Mouse (Mus musculus): ENCODE measurements around the gene Lrmda. TPM values are rescaled to one million over a fixed set of nuclear protein-coding genes. Genes with fewer than 3 reads are reported as not detected.

Lrmda gene
- polyA plus RNA-seq, 1 experiment from 2014 or later = 0.23 TPM

GRCm38 (mm10) chr14:22073385-22073784 lies 53.9 kb downstream of the Lrmda start:
- Histone ChIP-seq H3K27me3 (ENCODE audit: control insufficient read depth, insufficient read depth, low read length) (peaks cover 11% of the 10 kb centered on the region; the same call in 1 of the 2 replicates), H3K9ac (ENCODE audit: low read length) (no peak overlapping the region), H3K36me3 (ENCODE audit: control insufficient read depth, insufficient read depth, low read length) (no peaks in the 10 kb centered on the region), H3K27ac (ENCODE audit: low read depth, low read length) (no peak overlapping the region), H3K9me3 (ENCODE audit: control insufficient read depth, low read length) (no peaks in the 10 kb centered on the region), H3K4me3 (ENCODE audit: low read depth, low read length) (no peak overlapping the region), H3K4me2 (no peak overlapping the region), H3K4me1 (ENCODE audit: control insufficient read depth, insufficient read depth, low read length) (peaks cover 6% of the 10 kb centered on the region)
- ATAC-seq (ENCODE audit: low FRiP score) (no peak), DNase-seq (ENCODE audit: low spot score, missing footprints) (no peak)
- 83% methylated on average over 5 of the region's 5 CpGs for WGBS

- Histone ChIP-seq H3K27ac (ENCODE audit: low read depth, low read length) (no peak overlapping the region), H3K9ac (ENCODE audit: low read length) (no peak overlapping the region), H3K4me1 (ENCODE audit: control insufficient read depth, insufficient read depth, low read length) (peaks cover 6% of the 10 kb centered on the region), H3K9me3 (ENCODE audit: control insufficient read depth, low read length) (no peaks in the 10 kb centered on the region), H3K36me3 (ENCODE audit: control insufficient read depth, insufficient read depth, low read length) (no peaks in the 10 kb centered on the region), H3K4me2 (peak overlapping the region; percentile 27), H3K27me3 (ENCODE audit: control insufficient read depth, insufficient read depth, low read length) (peaks cover 11% of the 10 kb centered on the region; the same call in 1 of the 2 replicates), H3K4me3 (ENCODE audit: low read depth, low read length) (no peak overlapping the region)
- WGBS = 31% methylated on average over 16 of the region's 16 CpGs
- ATAC-seq (ENCODE audit: low FRiP score) (peak; percentile 83), DNase-seq (ENCODE audit: low spot score, missing footprints) (peak; percentile 88)
These were observed 54.7 kb downstream of the Lrmda start for GRCm38 (mm10) chr14:22074229-22074628.

- Histone ChIP-seq H3K36me3 (ENCODE audit: control insufficient read depth, insufficient read depth, low read length) (no peaks in the 10 kb centered on the region), H3K4me1 (ENCODE audit: control insufficient read depth, insufficient read depth, low read length) (no peaks in the 10 kb centered on the region), H3K27me3 (ENCODE audit: control insufficient read depth, insufficient read depth, low read length) (no peaks in the 10 kb centered on the region; the same call in none of the 2 replicates), H3K9me3 (ENCODE audit: control insufficient read depth, low read length) (no peaks in the 10 kb centered on the region; the same call in 1 of the 2 replicates), H3K27ac (ENCODE audit: low read depth, low read length) (no peak overlapping the region), H3K4me2 (no peak overlapping the region), H3K9ac (ENCODE audit: low read length) (no peak overlapping the region), H3K4me3 (ENCODE audit: low read depth, low read length) (no peak overlapping the region)
- DNase-seq (ENCODE audit: low spot score, missing footprints) (no peak), ATAC-seq (ENCODE audit: low FRiP score) (no peak)
- 67% methylated on average over 3 of the region's 3 CpGs for WGBS
These were observed 64.4 kb downstream of the Lrmda start for GRCm38 (mm10) chr14:22083931-22084330.

- Histone ChIP-seq H3K4me1 (ENCODE audit: control insufficient read depth, insufficient read depth, low read length) (no peaks in the 10 kb centered on the region), H3K4me2 (no peak overlapping the region), H3K27ac (ENCODE audit: low read depth, low read length) (no peak overlapping the region), H3K36me3 (ENCODE audit: control insufficient read depth, insufficient read depth, low read length) (no peaks in the 10 kb centered on the region), H3K4me3 (ENCODE audit: low read depth, low read length) (no peak overlapping the region), H3K9me3 (ENCODE audit: control insufficient read depth, low read length) (no peaks in the 10 kb centered on the region; the same call in 1 of the 2 replicates), H3K27me3 (ENCODE audit: control insufficient read depth, insufficient read depth, low read length) (no peaks in the 10 kb centered on the region; the same call in none of the 2 replicates), H3K9ac (ENCODE audit: low read length) (no peak overlapping the region)
- DNase-seq (ENCODE audit: low spot score, missing footprints) (no peak), ATAC-seq (ENCODE audit: low FRiP score) (no peak)
- WGBS = 85% methylated on average over 3 of the region's 3 CpGs
These were observed 65.9 kb downstream of the Lrmda start for GRCm38 (mm10) chr14:22085411-22085810.

- H3K9me3 ChIP-seq (ENCODE audit: control insufficient read depth, low read length) = no peaks in the 10 kb centered on the region; the same call in 1 of the 2 replicates
- H3K4me2 ChIP-seq = no peak overlapping the region
- WGBS = 94% methylated on average over 2 of the region's 2 CpGs
- ATAC-seq (ENCODE audit: low FRiP score) (no peak), DNase-seq (ENCODE audit: low spot score, missing footprints) (no peak)
- no peaks in the 10 kb centered on the region; the same call in 1 of the 2 replicates for H3K27me3 ChIP-seq (ENCODE audit: control insufficient read depth, insufficient read depth, low read length)
- H3K36me3 ChIP-seq (ENCODE audit: control insufficient read depth, insufficient read depth, low read length) = no peaks in the 10 kb centered on the region
- no peak overlapping the region for H3K4me3 ChIP-seq (ENCODE audit: low read depth, low read length)
- no peak overlapping the region for H3K27ac ChIP-seq (ENCODE audit: low read depth, low read length)
- H3K9ac ChIP-seq (ENCODE audit: low read length) = no peak overlapping the region
- H3K4me1 ChIP-seq (ENCODE audit: control insufficient read depth, insufficient read depth, low read length) = peaks cover 5% of the 10 kb centered on the region; the same call in 1 of the 2 replicates
These were observed 69.1 kb downstream of the Lrmda start for GRCm38 (mm10) chr14:22088604-22089003.

DNA sequence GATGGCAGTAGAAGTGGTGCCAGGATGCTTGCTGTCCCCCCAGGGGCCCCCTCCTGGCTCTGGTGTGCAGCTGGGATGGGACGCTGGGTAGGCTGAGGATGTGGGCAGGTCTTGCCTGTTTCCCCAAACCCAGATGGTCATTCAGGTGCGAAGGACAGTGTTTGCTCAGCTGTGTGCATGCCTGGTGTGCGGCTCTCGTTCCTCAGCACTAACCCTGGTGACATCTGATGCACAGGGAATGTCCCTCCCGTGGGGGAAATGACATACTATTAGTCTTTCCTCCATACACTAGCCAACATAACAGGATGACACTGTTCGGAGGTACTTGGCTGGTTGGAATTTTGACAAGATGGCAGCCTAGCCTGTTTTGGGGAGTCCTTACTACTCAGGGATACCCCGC lies 69.8 kb downstream of the Lrmda start:
- Histone ChIP-seq H3K4me1 (ENCODE audit: control insufficient read depth, insufficient read depth, low read length) (peaks cover 5% of the 10 kb centered on the region; the same call in 1 of the 2 replicates), H3K36me3 (ENCODE audit: control insufficient read depth, insufficient read depth, low read length) (no peaks in the 10 kb centered on the region), H3K4me2 (no peak overlapping the region), H3K27ac (ENCODE audit: low read depth, low read length) (no peak overlapping the region), H3K27me3 (ENCODE audit: control insufficient read depth, insufficient read depth, low read length) (no peaks in the 10 kb centered on the region), H3K9ac (ENCODE audit: low read length) (no peak overlapping the region), H3K9me3 (ENCODE audit: control insufficient read depth, low read length) (no peaks in the 10 kb centered on the region; the same call in 1 of the 2 replicates), H3K4me3 (ENCODE audit: low read depth, low read length) (no peak overlapping the region)
- 81% methylated on average over 7 of the region's 7 CpGs for WGBS
- DNase-seq (ENCODE audit: low spot score, missing footprints) = no peak
- ATAC-seq (ENCODE audit: low FRiP score) = no peak

GRCm38 (mm10) chr14:22089866-22090470 lies 70.5 kb downstream of the Lrmda start:
- DNase-seq (ENCODE audit: low spot score, missing footprints) = peak; percentile 26
- no peak for ATAC-seq (ENCODE audit: low FRiP score)

DNA sequence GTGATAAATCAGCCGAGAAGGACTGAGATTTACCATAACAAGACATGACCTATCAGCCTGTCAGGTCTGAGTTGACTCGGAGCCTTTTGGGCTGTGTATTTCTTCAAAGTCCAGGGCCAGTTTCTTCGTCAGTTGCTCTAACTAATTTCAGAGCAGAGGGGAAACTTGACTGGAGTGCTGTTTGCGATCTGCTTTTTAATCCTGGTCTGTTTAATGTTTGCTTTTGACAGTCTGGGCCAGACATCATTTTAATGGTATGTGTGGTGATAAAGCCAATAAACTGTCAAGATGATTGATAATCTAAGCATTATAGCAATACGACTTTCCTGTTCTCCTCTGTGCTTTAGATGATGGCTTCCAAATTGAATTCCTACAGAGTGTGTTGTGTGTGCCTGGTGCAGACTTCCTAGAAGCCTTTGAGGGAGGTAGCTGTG lies 71.3 kb downstream of the Lrmda start:
- no peaks in the 10 kb centered on the region for H3K27me3 ChIP-seq (ENCODE audit: control insufficient read depth, insufficient read depth, low read length)
- H3K4me3 ChIP-seq (ENCODE audit: low read depth, low read length) = no peak overlapping the region
- ATAC-seq (ENCODE audit: low FRiP score) (no peak), DNase-seq (ENCODE audit: low spot score, missing footprints) (peak; percentile 47)
- H3K27ac ChIP-seq (ENCODE audit: low read depth, low read length) = no peak overlapping the region
- H3K9ac ChIP-seq (ENCODE audit: low read length) = no peak overlapping the region
- no peak overlapping the region for H3K4me2 ChIP-seq
- H3K9me3 ChIP-seq (ENCODE audit: control insufficient read depth, low read length) = no peaks in the 10 kb centered on the region; the same call in 1 of the 2 replicates
- peaks cover 5% of the 10 kb centered on the region; the same call in 1 of the 2 replicates for H3K4me1 ChIP-seq (ENCODE audit: control insufficient read depth, insufficient read depth, low read length)
- 77% methylated on average over 5 of the region's 5 CpGs for WGBS
- H3K36me3 ChIP-seq (ENCODE audit: control insufficient read depth, insufficient read depth, low read length) = no peaks in the 10 kb centered on the region

More at GRCm38 (mm10) chr14:22089866-22090470, 70.5 kb downstream of the Lrmda start:
- H3K27me3 ChIP-seq (ENCODE audit: control insufficient read depth, insufficient read depth, low read length) = no peaks in the 10 kb centered on the region
- H3K36me3 ChIP-seq (ENCODE audit: control insufficient read depth, insufficient read depth, low read length) = no peaks in the 10 kb centered on the region
- 84% methylated on average over 8 of the region's 8 CpGs for WGBS
- no peak overlapping the region for H3K4me3 ChIP-seq (ENCODE audit: low read depth, low read length)
- H3K27ac ChIP-seq (ENCODE audit: low read depth, low read length) = no peak overlapping the region
- H3K4me1 ChIP-seq (ENCODE audit: control insufficient read depth, insufficient read depth, low read length) = peaks cover 5% of the 10 kb centered on the region; the same call in 1 of the 2 replicates
- H3K9me3 ChIP-seq (ENCODE audit: control insufficient read depth, low read length) = no peaks in the 10 kb centered on the region; the same call in 1 of the 2 replicates
- no peak overlapping the region for H3K9ac ChIP-seq (ENCODE audit: low read length)
- no peak overlapping the region for H3K4me2 ChIP-seq

GRCm38 (mm10) chr14:22091306-22091705 lies 71.8 kb downstream of the Lrmda start:
- no peak overlapping the region for H3K4me3 ChIP-seq (ENCODE audit: low read depth, low read length)
- no peaks in the 10 kb centered on the region for H3K36me3 ChIP-seq (ENCODE audit: control insufficient read depth, insufficient read depth, low read length)
- 94% methylated on average over 4 of the region's 4 CpGs for WGBS
- H3K9me3 ChIP-seq (ENCODE audit: control insufficient read depth, low read length) = no peaks in the 10 kb centered on the region; the same call in 1 of the 2 replicates
- H3K4me2 ChIP-seq = no peak overlapping the region
- DNase-seq (ENCODE audit: low spot score, missing footprints) = peak; percentile 72
- ATAC-seq (ENCODE audit: low FRiP score) = no peak
- no peak overlapping the region for H3K27ac ChIP-seq (ENCODE audit: low read depth, low read length)
- no peak overlapping the region for H3K9ac ChIP-seq (ENCODE audit: low read length)
- H3K4me1 ChIP-seq (ENCODE audit: control insufficient read depth, insufficient read depth, low read length) = peaks cover 5% of the 10 kb centered on the region; the same call in 1 of the 2 replicates
- H3K27me3 ChIP-seq (ENCODE audit: control insufficient read depth, insufficient read depth, low read length) = no peaks in the 10 kb centered on the region

Measured in midbrain, embryonic 11.5 days (tissue).